Mouse (Mus musculus) heart, embryonic 10.5 days (tissue): Measurements from ENCODE around the gene Cdc42bpa. TPM values are rescaled to one million over a fixed set of nuclear protein-coding genes. Genes with fewer than 3 reads are reported as not detected.

Experiments
- DNase-seq: peaks from one replicate; pipeline ENCODE4 v3.0.0-alpha.2; 2017; ENCODE audit warnings: low spot score
- H3K27ac ChIP-seq: fragments of 300-500 bp; sonication (generic); 2 replicates; pipeline ENCODE4 v1.5.1; 2016; ENCODE audit warnings: mild to moderate bottlenecking
- H3K27me3 ChIP-seq: fragments of 300-500 bp; sonication (generic); 2 replicates; pipeline ENCODE4 v1.6.1; 2016; ENCODE audit warnings: mild to moderate bottlenecking; ENCODE audit not compliant: poor library complexity, insufficient read depth, severe bottlenecking
- H3K36me3 ChIP-seq: fragments of 300-500 bp; sonication (generic); 2 replicates; pipeline ENCODE4 v1.6.1; 2016; ENCODE audit warnings: mild to moderate bottlenecking, moderate library complexity
- H3K4me1 ChIP-seq: fragments of 300-500 bp; sonication (generic); 2 replicates; pipeline ENCODE4 v1.6.1; 2016; ENCODE audit warnings: mild to moderate bottlenecking
- H3K4me3 ChIP-seq: fragments of 300-500 bp; sonication (generic); 2 replicates; pipeline ENCODE4 v1.5.1; 2016; ENCODE audit warnings: mild to moderate bottlenecking, moderate library complexity
- H3K9me3 ChIP-seq: fragments of 300-500 bp; sonication (generic); 2 replicates; pipeline ENCODE4 v1.6.1; 2016; ENCODE audit warnings: mild to moderate bottlenecking, moderate library complexity
- WGBS: fragments of 180-500 bp; shearing (Covaris S2); methylation state at CpG from one replicate; pipeline ENCODE4 v1.1.7; 2016; 5-methylcytosine and 5-hydroxymethylcytosine counted together
- polyA plus RNA-seq: library from polyadenylated mRNA; unstranded; fragments of >200 nt; fragmentation: Nextera tagmentation; extraction: Ambion mirVana; gene quantifications from 2 replicates; pipeline ENCODE4 v1.2.1, GENCODE M21; 2016

Cdc42bpa gene
- polyA plus RNA-seq, 1 experiment from 2014 or later = 14.8 TPM

- WGBS = 79% methylated on average over 9 of the region's 9 CpGs
- H3K4me1 ChIP-seq = peaks cover 19% of the 10 kb centered on the region
- DNase-seq = no peak
- H3K36me3 ChIP-seq = no peaks in the 10 kb centered on the region
- no peak overlapping the region for H3K4me3 ChIP-seq
- no peaks in the 10 kb centered on the region for H3K9me3 ChIP-seq
- H3K27me3 ChIP-seq = peaks cover 17% of the 10 kb centered on the region
- H3K27ac ChIP-seq = no peak overlapping the region
Observed at GRCm38 (mm10) chr1:180194048-180194447, 233.8 kb downstream of the Cdc42bpa start.

- peaks cover 19% of the 10 kb centered on the region for H3K4me1 ChIP-seq
- peaks cover 17% of the 10 kb centered on the region for H3K27me3 ChIP-seq
- WGBS = 23% methylated on average over 9 of the region's 9 CpGs
- peak; percentile 81 for DNase-seq
- H3K27ac ChIP-seq = peak overlapping the region; percentile 71; the same call in 1 of the 2 replicates
- H3K9me3 ChIP-seq = no peaks in the 10 kb centered on the region
- no peaks in the 10 kb centered on the region for H3K36me3 ChIP-seq
- H3K4me3 ChIP-seq = peak overlapping the region; percentile 82
Observed at GRCm38 (mm10) chr1:180194781-180195471, 234.7 kb downstream of the Cdc42bpa start.

- H3K27me3 ChIP-seq = peaks cover 12% of the 10 kb centered on the region; the same call in 1 of the 2 replicates
- H3K9me3 ChIP-seq = no peaks in the 10 kb centered on the region
- peak overlapping the region; percentile 82 for H3K4me3 ChIP-seq
- H3K4me1 ChIP-seq = peaks cover 16% of the 10 kb centered on the region
- H3K36me3 ChIP-seq = no peaks in the 10 kb centered on the region
- H3K27ac ChIP-seq = peak overlapping the region; percentile 71
- WGBS = under 1% methylated on average over 57 of the region's 57 CpGs
- peak; percentile 99 for DNase-seq
Observed at GRCm38 (mm10) chr1:180195703-180196381, 235.6 kb downstream of the Cdc42bpa start.

- Histone ChIP-seq H3K36me3 (no peaks in the 10 kb centered on the region), H3K27ac (peak overlapping the region; percentile 71), H3K4me1 (peaks cover 16% of the 10 kb centered on the region), H3K4me3 (peak overlapping the region; percentile 82), H3K27me3 (peaks cover 12% of the 10 kb centered on the region; the same call in 1 of the 2 replicates), H3K9me3 (no peaks in the 10 kb centered on the region)
- WGBS = 88% methylated on average over 9 of the region's 9 CpGs
- no peak for DNase-seq
Observed at GRCm38 (mm10) chr1:180196508-180196907, 236.2 kb downstream of the Cdc42bpa start.

- DNase-seq = no peak
- Histone ChIP-seq H3K36me3 (no peaks in the 10 kb centered on the region), H3K27ac (no peak overlapping the region), H3K4me1 (peaks cover 16% of the 10 kb centered on the region), H3K9me3 (no peaks in the 10 kb centered on the region), H3K4me3 (no peak overlapping the region), H3K27me3 (peaks cover 12% of the 10 kb centered on the region; the same call in 1 of the 2 replicates)
- WGBS = 79% methylated on average over 3 of the region's 3 CpGs
Observed at GRCm38 (mm10) chr1:180197956-180198355, 237.7 kb downstream of the Cdc42bpa start.

GRCm38 (mm10) chr1:180198959-180199714 is 238.9 kb downstream of the Cdc42bpa start, which contains the start of gene Coq8a:
TSS of gene Coq8a (minus strand) at chr1:180199602.
- no peak for DNase-seq
- no peak within 1 kb of the TSS for H3K4me3 ChIP-seq
- H3K36me3 ChIP-seq = no peaks in the 10 kb centered on the region
- whole genome bisulfite sequencing = 55% methylated on average over 4 of the region's 4 CpGs
- peaks cover 16% of the 10 kb centered on the region for H3K4me1 ChIP-seq
- peaks cover 7% of the 10 kb centered on the region; the same call in 1 of the 2 replicates for H3K27me3 ChIP-seq
- no peaks in the 10 kb centered on the region for H3K9me3 ChIP-seq
- H3K27ac ChIP-seq = no peak within 1 kb of the TSS

GRCm38 (mm10) chr1:180199715-180200050 is 239.4 kb downstream of the Cdc42bpa start:
- H3K36me3 ChIP-seq = no peaks in the 10 kb centered on the region
- 58% methylated on average over 4 of the region's 4 CpGs for WGBS
- no peak overlapping the region for H3K27ac ChIP-seq
- H3K27me3 ChIP-seq = peaks cover 1% of the 10 kb centered on the region; the same call in 1 of the 2 replicates
- no peak for DNase-seq
- no peak overlapping the region for H3K4me3 ChIP-seq
- H3K9me3 ChIP-seq = no peaks in the 10 kb centered on the region
- peaks cover 12% of the 10 kb centered on the region for H3K4me1 ChIP-seq

- Histone ChIP-seq H3K4me1 (peaks cover 4% of the 10 kb centered on the region; the same call in 1 of the 2 replicates), H3K4me3 (no peak overlapping the region), H3K27ac (no peak overlapping the region), H3K9me3 (no peaks in the 10 kb centered on the region), H3K27me3 (no peaks in the 10 kb centered on the region), H3K36me3 (no peaks in the 10 kb centered on the region)
- no peak for DNase-seq
- WGBS = 68% methylated on average over 5 of the region's 5 CpGs
Observed at GRCm38 (mm10) chr1:180200722-180201121, 240.4 kb downstream of the Cdc42bpa start.

- 63% methylated on average over 3 of the region's 3 CpGs for WGBS
Observed at GRCm38 (mm10) chr1:180208370-180208769, 248.1 kb downstream of the Cdc42bpa start.

GRCm38 (mm10) chr1:180210031-180210432 is 249.8 kb downstream of the Cdc42bpa start:
- WGBS = 64% methylated on average over 4 of the region's 4 CpGs
- peaks cover 8% of the 10 kb centered on the region; the same call in 1 of the 2 replicates for H3K4me1 ChIP-seq
- H3K9me3 ChIP-seq = no peaks in the 10 kb centered on the region
- DNase-seq = no peak
- no peaks in the 10 kb centered on the region for H3K27me3 ChIP-seq
- H3K36me3 ChIP-seq = no peaks in the 10 kb centered on the region
- H3K4me3 ChIP-seq = no peak overlapping the region
- H3K27ac ChIP-seq = no peak overlapping the region; the same call in 1 of the 2 replicates

More at GRCm38 (mm10) chr1:180208370-180208769, 248.1 kb downstream of the Cdc42bpa start:
- Histone ChIP-seq H3K9me3 (no peaks in the 10 kb centered on the region), H3K4me1 (peaks cover 8% of the 10 kb centered on the region; the same call in 1 of the 2 replicates), H3K36me3 (no peaks in the 10 kb centered on the region), H3K4me3 (no peak overlapping the region), H3K27ac (no peak overlapping the region), H3K27me3 (no peaks in the 10 kb centered on the region)
- DNase-seq = no peak

GRCm38 (mm10) chr1:180210781-180211271 is 250.6 kb downstream of the Cdc42bpa start:
- whole genome bisulfite sequencing = 84% methylated on average over 9 of the region's 9 CpGs

GRCm38 (mm10) chr1:180212911-180213310 is 252.6 kb downstream of the Cdc42bpa start:
- Histone ChIP-seq H3K9me3 (no peaks in the 10 kb centered on the region), H3K27me3 (no peaks in the 10 kb centered on the region), H3K4me1 (peaks cover 8% of the 10 kb centered on the region; the same call in 1 of the 2 replicates), H3K27ac (no peak overlapping the region), H3K36me3 (no peaks in the 10 kb centered on the region), H3K4me3 (no peak overlapping the region)
- 83% methylated on average over 5 of the region's 5 CpGs for WGBS
- DNase-seq = no peak

More at GRCm38 (mm10) chr1:180210781-180211271, 250.6 kb downstream of the Cdc42bpa start:
- Histone ChIP-seq H3K4me3 (no peak overlapping the region), H3K36me3 (no peaks in the 10 kb centered on the region), H3K9me3 (no peaks in the 10 kb centered on the region), H3K27ac (no peak overlapping the region; the same call in 1 of the 2 replicates), H3K27me3 (no peaks in the 10 kb centered on the region), H3K4me1 (peaks cover 8% of the 10 kb centered on the region; the same call in 1 of the 2 replicates)
- no peak for DNase-seq
